Mouse (Mus musculus): ENCODE measurements at regions not wholly inside any gene's neighbourhood (a gene's known extent, or its start where the extent isn't known, plus 50 kb on each side); places are given as distances from the start of the nearest gene placed in this dataset.

DNA sequence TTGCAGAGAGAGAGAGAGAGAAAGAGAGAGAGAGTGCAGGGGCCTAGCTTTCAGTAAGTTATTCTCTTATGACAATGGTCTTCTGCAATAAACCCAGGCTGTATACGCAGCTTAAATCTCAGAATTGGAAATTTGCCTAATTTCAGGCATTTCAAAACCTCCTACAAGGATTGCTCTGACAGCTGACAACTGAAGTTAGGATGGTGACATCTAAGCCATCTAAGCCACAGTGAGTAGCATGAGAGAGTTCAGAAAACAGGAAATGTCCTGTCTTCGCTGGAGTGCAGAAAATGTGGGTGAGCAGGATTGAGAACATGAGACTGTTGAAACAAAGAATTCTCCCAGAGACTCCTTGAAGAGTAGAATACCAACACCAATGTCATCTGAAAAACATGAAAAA is 56.8 kb downstream of the Fam110c start:
- Histone ChIP-seq H3K9me3 (ENCODE audit: low read length) (no peaks in the 10 kb centered on the region), H3K27me3 (ENCODE audit: insufficient read depth, low read length) (no peaks in the 10 kb centered on the region), H3K4me1 (ENCODE audit: insufficient read depth) (no peaks in the 10 kb centered on the region), H3K4me3 (ENCODE audit: low read depth, low read length) (no peak overlapping the region), H3K27ac (ENCODE audit: low read depth) (no peak overlapping the region), H3K9ac (replicated peaks) (no peak overlapping the region), H3K36me3 (replicated peaks; ENCODE audit: insufficient read depth, low read length) (no peaks in the 10 kb centered on the region), H3K4me2 (ENCODE audit: low read depth, low read length) (no peak overlapping the region)
- ATAC-seq, result no peak
- 59% methylated on average over 2 of the region's 2 CpGs for WGBS (ENCODE audit: insufficient replicate concordance)
- TF ChIP-seq EP300 (IDR thresholded peaks at IDR 0.05; ENCODE audit: low read depth) (no peak), CTCF (IDR thresholded peaks at IDR 0.05; ENCODE audit: low read depth) (no peak)
- DNase-seq, result no peak

DNA sequence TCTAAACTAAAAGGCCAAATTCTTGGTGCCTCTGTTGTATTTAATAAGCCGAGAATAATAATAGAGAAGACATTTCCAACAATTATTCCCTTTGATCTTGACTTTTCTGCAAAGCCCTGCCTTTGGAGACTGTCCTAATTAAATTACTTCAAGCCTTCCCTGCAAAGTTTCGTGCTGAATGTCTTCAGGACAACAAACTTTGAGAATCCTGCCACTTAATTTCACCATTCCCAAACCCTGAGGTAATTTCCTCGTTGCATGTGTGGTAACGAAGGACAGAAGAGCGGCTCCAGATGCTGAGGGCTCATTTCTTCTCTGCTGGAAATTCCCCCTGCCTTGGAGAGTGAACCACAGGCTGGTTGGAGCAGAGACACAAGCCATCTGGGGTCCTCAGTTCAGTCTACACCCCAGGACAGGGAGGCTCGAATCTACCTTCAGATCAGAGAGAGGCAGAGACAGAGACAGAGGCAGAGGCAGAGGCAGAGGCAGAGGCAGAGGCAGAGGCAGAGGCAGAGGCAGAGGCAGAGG is 60.9 kb downstream of the Fam110c start:
- WGBS (ENCODE audit: insufficient replicate concordance), result 75% methylated on average over 6 of the region's 6 CpGs
- H3K9ac ChIP-seq (replicated peaks), result no peak overlapping the region

DNA sequence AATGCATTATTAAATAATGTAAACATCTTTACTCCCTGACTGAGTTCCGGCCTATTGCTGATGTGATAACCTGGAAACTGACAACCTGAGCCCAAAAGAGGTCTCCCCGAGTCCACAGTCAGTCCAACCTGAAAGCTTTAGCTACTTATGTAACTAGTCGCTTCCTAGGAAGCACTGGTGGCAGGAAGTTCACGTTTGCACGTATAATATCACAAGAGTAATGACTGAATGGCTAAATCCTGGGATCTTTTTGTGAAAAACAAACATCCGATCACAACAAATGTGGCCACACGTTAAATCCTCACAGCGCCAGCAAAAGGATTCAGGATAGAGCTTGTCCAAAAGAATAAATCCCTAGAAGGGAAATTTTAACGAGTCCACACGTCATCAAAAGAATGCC is 62.7 kb downstream of the Fam110c start:
- WGBS (ENCODE audit: insufficient replicate concordance), result 69% methylated on average over 10 of the region's 10 CpGs
- no peaks in the 10 kb centered on the region for H3K4me1 ChIP-seq (ENCODE audit: insufficient read depth)
- no peaks in the 10 kb centered on the region for H3K27me3 ChIP-seq (ENCODE audit: insufficient read depth, low read length)
- H3K36me3 ChIP-seq (replicated peaks; ENCODE audit: insufficient read depth, low read length), result no peaks in the 10 kb centered on the region
- H3K9ac ChIP-seq (replicated peaks), result no peak overlapping the region
- ATAC-seq (no peak), DNase-seq (no peak)
- H3K9me3 ChIP-seq (ENCODE audit: low read length), result no peaks in the 10 kb centered on the region
- no peak overlapping the region for H3K4me2 ChIP-seq (ENCODE audit: low read depth, low read length)
- no peak overlapping the region for H3K4me3 ChIP-seq (ENCODE audit: low read depth, low read length)
- no peak for TF ChIP-seq CTCF (IDR thresholded peaks at IDR 0.05; ENCODE audit: low read depth)
- TF ChIP-seq EP300 (IDR thresholded peaks at IDR 0.05; ENCODE audit: low read depth), result no peak
- no peak overlapping the region for H3K27ac ChIP-seq (ENCODE audit: low read depth)

More for the DNA sequence above, 60.9 kb downstream of the Fam110c start:
- H3K27me3 ChIP-seq (ENCODE audit: insufficient read depth, low read length), result no peaks in the 10 kb centered on the region
- no peaks in the 10 kb centered on the region for H3K9me3 ChIP-seq (ENCODE audit: low read length)
- no peak for TF ChIP-seq CTCF (IDR thresholded peaks at IDR 0.05; ENCODE audit: low read depth)
- TF ChIP-seq EP300 (IDR thresholded peaks at IDR 0.05; ENCODE audit: low read depth), result no peak
- H3K36me3 ChIP-seq (replicated peaks; ENCODE audit: insufficient read depth, low read length), result no peaks in the 10 kb centered on the region
- H3K27ac ChIP-seq (ENCODE audit: low read depth), result no peak overlapping the region
- H3K4me2 ChIP-seq (ENCODE audit: low read depth, low read length), result no peak overlapping the region
- no peaks in the 10 kb centered on the region for H3K4me1 ChIP-seq (ENCODE audit: insufficient read depth)
- ATAC-seq (no peak), DNase-seq (no peak)
- no peak overlapping the region for H3K4me3 ChIP-seq (ENCODE audit: low read depth, low read length)

DNA sequence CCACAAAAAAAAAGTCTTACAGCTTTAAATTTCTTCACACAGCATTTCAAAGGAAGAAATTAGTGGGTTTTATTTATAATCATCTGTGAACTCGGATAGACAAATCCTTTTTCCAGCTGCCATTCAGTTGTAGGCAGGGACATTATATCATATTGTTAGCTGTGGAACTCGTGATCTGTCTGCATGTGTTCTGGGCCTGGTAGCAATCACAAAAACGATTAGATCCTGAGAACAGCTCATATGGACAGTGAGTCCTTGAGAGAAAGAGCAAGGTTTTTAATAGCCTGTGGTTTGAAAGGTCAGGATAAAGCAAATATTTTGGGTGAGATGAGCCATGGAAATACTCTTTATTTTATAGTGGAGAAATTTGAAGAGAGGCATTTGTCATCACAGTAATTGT is 63.2 kb downstream of the Fam110c start:
- ATAC-seq (no peak), DNase-seq (no peak)
- no peak for TF ChIP-seq CTCF (IDR thresholded peaks at IDR 0.05; ENCODE audit: low read depth)
- TF ChIP-seq EP300 (IDR thresholded peaks at IDR 0.05; ENCODE audit: low read depth), result no peak
- Histone ChIP-seq H3K36me3 (replicated peaks; ENCODE audit: insufficient read depth, low read length) (no peaks in the 10 kb centered on the region), H3K27me3 (ENCODE audit: insufficient read depth, low read length) (no peaks in the 10 kb centered on the region), H3K27ac (ENCODE audit: low read depth) (no peak overlapping the region), H3K9me3 (ENCODE audit: low read length) (no peaks in the 10 kb centered on the region), H3K4me3 (ENCODE audit: low read depth, low read length) (no peak overlapping the region), H3K9ac (replicated peaks) (no peak overlapping the region), H3K4me2 (ENCODE audit: low read depth, low read length) (no peak overlapping the region), H3K4me1 (ENCODE audit: insufficient read depth) (no peaks in the 10 kb centered on the region)
- 56% methylated on average over 3 of the region's 3 CpGs for WGBS (ENCODE audit: insufficient replicate concordance)

DNA sequence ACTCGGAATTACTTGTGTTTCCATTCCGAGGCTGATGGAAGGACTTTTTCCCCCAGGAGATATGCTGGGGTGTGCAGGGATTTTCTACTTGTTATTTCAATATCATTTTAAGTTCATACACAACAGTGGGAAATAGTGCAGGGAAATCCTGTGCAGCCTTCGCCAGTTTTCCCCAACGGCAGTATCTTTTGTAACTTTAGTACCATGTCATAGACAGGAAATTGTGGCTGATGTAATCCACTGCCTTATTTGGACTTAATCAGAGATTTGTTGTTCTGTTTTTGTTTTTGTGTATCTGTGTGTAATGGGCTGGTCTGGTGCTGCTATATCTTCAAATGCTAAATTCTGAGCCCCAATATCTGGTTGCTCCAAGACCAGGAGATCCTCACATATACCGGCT is 63.8 kb downstream of the Fam110c start:
- 62% methylated on average over 5 of the region's 5 CpGs for WGBS (ENCODE audit: insufficient replicate concordance)
- no peak overlapping the region for H3K4me2 ChIP-seq (ENCODE audit: low read depth, low read length)
- no peaks in the 10 kb centered on the region for H3K9me3 ChIP-seq (ENCODE audit: low read length)
- no peak for TF ChIP-seq CTCF (IDR thresholded peaks at IDR 0.05; ENCODE audit: low read depth)
- no peak for TF ChIP-seq EP300 (IDR thresholded peaks at IDR 0.05; ENCODE audit: low read depth)
- H3K9ac ChIP-seq (replicated peaks), result no peak overlapping the region
- no peaks in the 10 kb centered on the region for H3K36me3 ChIP-seq (replicated peaks; ENCODE audit: insufficient read depth, low read length)
- ATAC-seq, result no peak
- no peak overlapping the region for H3K27ac ChIP-seq (ENCODE audit: low read depth)
- no peak for DNase-seq
- no peak overlapping the region for H3K4me3 ChIP-seq (ENCODE audit: low read depth, low read length)
- H3K27me3 ChIP-seq (ENCODE audit: insufficient read depth, low read length), result no peaks in the 10 kb centered on the region
- no peaks in the 10 kb centered on the region for H3K4me1 ChIP-seq (ENCODE audit: insufficient read depth)

DNA sequence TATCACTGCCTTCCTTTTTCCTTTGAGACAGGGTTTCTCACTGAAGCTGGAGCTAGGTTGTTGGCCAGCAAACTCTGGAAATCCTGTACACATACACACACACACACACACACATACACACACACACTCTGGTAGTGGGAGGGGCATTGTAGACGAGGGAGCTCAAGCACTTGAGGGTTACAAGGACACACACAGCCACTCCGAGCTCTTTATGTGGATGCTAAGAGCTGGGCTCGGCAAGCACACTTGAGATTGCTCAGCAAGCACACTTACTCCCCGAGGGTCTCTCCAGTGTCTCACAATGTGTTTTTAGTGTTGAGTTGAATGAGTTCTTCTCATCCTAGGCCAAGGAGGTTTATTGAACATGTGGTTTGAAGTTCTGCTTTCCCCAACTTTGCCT is 66.2 kb downstream of the Fam110c start:
- Histone ChIP-seq H3K4me3 (ENCODE audit: low read depth, low read length) (no peak overlapping the region), H3K9ac (replicated peaks) (no peak overlapping the region), H3K9me3 (ENCODE audit: low read length) (no peaks in the 10 kb centered on the region), H3K4me1 (ENCODE audit: insufficient read depth) (no peaks in the 10 kb centered on the region), H3K36me3 (replicated peaks; ENCODE audit: insufficient read depth, low read length) (no peaks in the 10 kb centered on the region), H3K27ac (ENCODE audit: low read depth) (no peak overlapping the region), H3K4me2 (ENCODE audit: low read depth, low read length) (no peak overlapping the region), H3K27me3 (ENCODE audit: insufficient read depth, low read length) (no peaks in the 10 kb centered on the region)
- WGBS (ENCODE audit: insufficient replicate concordance), result 55% methylated on average over 4 of the region's 4 CpGs
- ATAC-seq (no peak), DNase-seq (no peak)
- TF ChIP-seq CTCF (IDR thresholded peaks at IDR 0.05; ENCODE audit: low read depth) (no peak), EP300 (IDR thresholded peaks at IDR 0.05; ENCODE audit: low read depth) (no peak)

DNA sequence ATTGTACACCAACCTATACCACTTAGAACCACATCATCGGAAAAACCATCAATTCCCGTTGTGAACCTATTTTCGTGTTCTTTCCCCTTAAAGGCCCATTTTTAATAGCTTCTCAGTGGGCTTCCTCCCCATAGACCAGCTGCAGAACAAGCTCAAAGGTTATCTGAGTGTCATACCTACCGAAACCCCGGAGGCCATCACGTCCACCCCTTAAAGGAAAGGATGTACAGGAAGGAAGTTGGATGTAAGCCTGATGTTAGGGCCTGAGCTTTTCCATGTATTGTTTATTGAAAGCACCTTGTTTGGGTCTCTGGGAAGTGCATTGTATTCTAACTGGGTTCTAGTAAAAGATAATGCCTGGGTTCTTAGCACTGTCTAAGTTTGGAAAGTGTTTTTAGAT is 69.6 kb downstream of the Fam110c start:
- ATAC-seq (no peak), DNase-seq (no peak)
- WGBS (ENCODE audit: insufficient replicate concordance), result 63% methylated on average over 6 of the region's 6 CpGs
- H3K9me3 ChIP-seq (ENCODE audit: low read length), result no peaks in the 10 kb centered on the region
- no peak overlapping the region for H3K4me2 ChIP-seq (ENCODE audit: low read depth, low read length)
- no peak overlapping the region for H3K9ac ChIP-seq (replicated peaks)
- no peaks in the 10 kb centered on the region for H3K4me1 ChIP-seq (ENCODE audit: insufficient read depth)
- no peak overlapping the region for H3K4me3 ChIP-seq (ENCODE audit: low read depth, low read length)
- TF ChIP-seq EP300 (IDR thresholded peaks at IDR 0.05; ENCODE audit: low read depth) (no peak), CTCF (IDR thresholded peaks at IDR 0.05; ENCODE audit: low read depth) (no peak)
- H3K27me3 ChIP-seq (ENCODE audit: insufficient read depth, low read length), result no peaks in the 10 kb centered on the region
- no peaks in the 10 kb centered on the region for H3K36me3 ChIP-seq (replicated peaks; ENCODE audit: insufficient read depth, low read length)
- H3K27ac ChIP-seq (ENCODE audit: low read depth), result no peak overlapping the region

Measured in liver, postnatal 0 days (tissue).